Mouse (Mus musculus) cerebellum, adult 2 months (tissue): ENCODE measurements around the gene Olfr322. TPM values are rescaled to one million over a fixed set of nuclear protein-coding genes. Genes with fewer than 3 reads are reported as not detected.

Experiments used
- DNase-seq, 2 experiments: peaks; one replicate each; pipeline ENCODE4 v3.0.0; 2021
- H3K27ac ChIP-seq: fragments of 200-500 bp; 2 replicates; pipeline ENCODE4 v1.5.1; 2012; ENCODE audit warnings: low read length, control low read depth, inconsistent platforms; ENCODE audit not compliant: insufficient read depth
- H3K27me3 ChIP-seq: fragments of 200-500 bp; 2 replicates; pipeline ENCODE4 v1.6.1; 2012; ENCODE audit warnings: inconsistent platforms, mild to moderate bottlenecking, low read length, moderate library complexity; ENCODE audit not compliant: control insufficient read depth, insufficient read depth
- H3K4me1 ChIP-seq: fragments of 200-500 bp; 2 replicates; pipeline ENCODE4 v1.6.1; 2011; ENCODE audit warnings: low read length; ENCODE audit not compliant: control insufficient read depth, insufficient read depth
- H3K4me3 ChIP-seq: fragments of 200-500 bp; replicated peaks from 2 replicates; pipeline ENCODE3; 2011; ENCODE audit warnings: mild to moderate bottlenecking, low read depth, low read length, control low read depth; ENCODE audit not compliant: insufficient read depth
- CTCF ChIP-seq: fragments of 200-500 bp; IDR thresholded peaks from 2 replicates; pipeline ENCODE4 v1.5.1; 2011; ENCODE audit warnings: low read depth, mild to moderate bottlenecking, control low read depth, low read length, moderate library complexity, borderline replicate concordance; ENCODE audit not compliant: insufficient read depth
- POLR2A ChIP-seq: fragments of 200-500 bp; IDR thresholded peaks from 2 replicates; pipeline ENCODE4 v1.6.1; 2011; ENCODE audit warnings: low read length, control low read depth, borderline replicate concordance; ENCODE audit not compliant: insufficient read depth
- WGBS: fragments of 180-500 bp; shearing (Covaris S2); methylation state at CpG from one replicate; pipeline ENCODE4 v1.1.7; 2018; 5-methylcytosine and 5-hydroxymethylcytosine counted together
- polyA plus RNA-seq: library from polyadenylated mRNA; depleted of rRNA; stranded (reverse); fragments of >200 nt; gene quantifications from 2 replicates; pipeline ENCODE4 v1.2.3, GENCODE M21; 2012; rRNA removed

The Olfr322 gene
- not detected in 2 replicates for polyA plus RNA-seq

DNA sequence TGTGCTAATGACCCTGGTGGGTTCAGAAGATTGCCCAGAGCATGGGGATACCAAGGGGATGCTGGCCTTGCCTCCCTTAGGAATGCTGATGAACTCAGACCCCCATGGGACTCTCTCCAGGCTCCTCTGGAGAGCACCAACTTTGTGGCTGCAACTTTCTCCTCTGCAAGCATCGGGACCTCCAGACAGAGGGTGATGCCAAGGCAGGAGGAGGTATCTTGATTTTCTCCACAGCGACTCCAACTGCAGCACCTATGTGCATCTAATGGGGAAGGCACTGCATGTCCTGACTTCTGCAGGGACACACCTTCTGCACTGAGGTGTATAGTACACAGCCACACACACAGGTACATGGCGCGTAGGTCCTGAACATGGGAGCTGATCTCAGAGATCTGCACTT lies at the start of gene Olfr322:
Olfr322 (plus strand) TSS at position 187 of the 400 bp plus-strand sequence.
- no peaks in the 10 kb centered on the region for H3K27me3 ChIP-seq
- H3K27ac ChIP-seq = no peak within 1 kb of the TSS
- WGBS = 84% methylated on average over 4 of the region's 4 CpGs
- DNase-seq = no peak
- TF ChIP-seq POLR2A (no peak), CTCF (no peak)
- H3K4me3 ChIP-seq = no peak within 1 kb of the TSS
- no peaks in the 10 kb centered on the region for H3K4me1 ChIP-seq

DNA sequence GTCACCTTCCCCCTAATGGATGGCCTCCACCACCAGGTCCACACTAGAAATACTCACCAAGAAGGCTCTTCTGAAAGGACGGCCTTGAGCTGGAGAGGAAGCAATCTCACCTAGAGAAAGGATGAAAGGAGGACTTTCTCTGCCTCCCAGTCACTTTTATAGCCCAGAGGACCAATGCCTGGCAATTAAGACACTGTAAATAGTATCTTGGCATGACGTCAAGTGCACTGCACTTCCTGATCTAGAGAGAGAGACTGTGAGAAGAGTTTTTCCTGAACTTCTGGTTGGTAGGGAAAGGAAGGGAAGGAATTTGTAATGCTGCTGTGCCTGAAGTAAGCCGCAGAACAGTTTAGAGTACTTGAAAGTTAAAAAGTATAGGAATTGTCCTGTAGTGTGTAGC lies 45.2 kb upstream of the Olfr322 start:
- DNase-seq = no peak
- no peak overlapping the region for H3K27ac ChIP-seq
- no peak overlapping the region for H3K4me3 ChIP-seq
- H3K27me3 ChIP-seq = no peaks in the 10 kb centered on the region
- no peak for TF ChIP-seq POLR2A
- 82% methylated on average over 3 of the region's 3 CpGs for WGBS
- H3K4me1 ChIP-seq = no peaks in the 10 kb centered on the region

DNA sequence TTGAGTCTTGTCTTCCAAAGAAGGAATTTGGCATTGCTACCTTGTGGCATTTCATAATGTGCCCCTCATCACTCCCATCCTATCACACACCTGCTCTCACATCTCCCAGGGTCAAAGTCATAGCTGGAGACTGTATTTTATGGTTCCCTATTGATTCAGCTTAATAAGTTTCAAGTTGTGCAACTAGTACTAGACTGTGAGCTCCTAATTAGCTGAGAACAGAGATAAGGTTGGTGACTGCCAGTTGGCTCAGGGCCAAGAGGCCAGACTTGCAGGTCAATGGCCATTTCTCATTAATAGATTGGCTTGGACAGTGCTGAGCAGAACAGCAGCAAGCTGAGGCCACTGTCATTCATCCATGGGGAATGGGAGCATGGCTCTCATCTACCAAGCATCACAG lies 44.1 kb upstream of the Olfr322 start:
- DNase-seq = no peak
- Histone ChIP-seq H3K4me3 (no peak overlapping the region), H3K27ac (no peak overlapping the region), H3K4me1 (no peaks in the 10 kb centered on the region), H3K27me3 (no peaks in the 10 kb centered on the region)
- no peak for TF ChIP-seq CTCF
- no peak for TF ChIP-seq POLR2A

DNA sequence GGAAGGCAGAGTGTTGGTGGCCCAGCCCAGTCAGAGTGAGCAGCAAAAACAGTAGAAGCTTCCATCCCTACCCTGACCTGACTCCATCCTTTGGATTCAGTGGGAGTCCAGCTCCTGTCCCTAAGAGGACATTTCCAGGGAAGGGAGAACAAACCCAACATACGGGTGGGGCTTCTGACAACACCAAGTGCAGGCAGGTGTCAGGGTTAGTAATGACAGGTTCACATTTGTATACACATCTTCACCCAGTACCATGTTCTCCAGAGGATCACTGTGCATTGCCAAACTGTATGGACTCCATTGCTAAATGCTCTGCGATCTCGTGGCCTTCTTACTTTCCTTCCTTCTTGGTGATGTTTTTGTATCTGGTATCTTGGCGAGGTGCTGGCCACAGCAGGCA lies 42.6 kb upstream of the Olfr322 start, which contains the start of gene 2210407C18Rik:
2210407C18Rik (minus strand) TSS at position 101 of the 400 bp plus-strand sequence.
- no peak for DNase-seq
- Histone ChIP-seq H3K4me1 (no peaks in the 10 kb centered on the region), H3K4me3 (no peak within 1 kb of the TSS), H3K27ac (no peak within 1 kb of the TSS), H3K27me3 (no peaks in the 10 kb centered on the region)
- TF ChIP-seq CTCF = no peak
- no peak for TF ChIP-seq POLR2A
- WGBS = 94% methylated on average over 4 of the region's 4 CpGs

DNA sequence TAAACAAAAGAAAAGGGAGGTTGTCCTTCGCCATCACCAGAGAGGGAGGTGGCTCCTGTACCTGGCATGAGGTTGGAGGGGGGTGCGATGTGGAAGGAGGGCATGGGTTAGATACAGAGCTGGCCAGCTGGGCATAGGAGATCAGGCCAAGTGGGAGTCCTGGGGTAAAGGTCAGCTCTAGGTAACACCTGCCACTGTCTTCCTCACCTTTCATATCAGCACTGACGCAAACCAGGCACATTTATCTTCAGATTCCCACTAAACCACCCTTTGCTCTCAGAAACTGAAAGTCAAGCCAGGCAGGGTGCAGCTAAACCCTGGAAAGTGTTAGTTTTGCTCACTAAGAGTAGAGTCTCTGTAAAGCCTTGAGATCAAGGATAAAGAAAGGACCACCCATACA lies 40.2 kb upstream of the Olfr322 start:
- no peaks in the 10 kb centered on the region for H3K27me3 ChIP-seq
- H3K27ac ChIP-seq = no peak overlapping the region
- WGBS = 64% methylated on average over 3 of the region's 3 CpGs
- no peaks in the 10 kb centered on the region for H3K4me1 ChIP-seq
- TF ChIP-seq POLR2A (no peak), CTCF (no peak)
- DNase-seq = no peak
- H3K4me3 ChIP-seq = no peak overlapping the region

DNA sequence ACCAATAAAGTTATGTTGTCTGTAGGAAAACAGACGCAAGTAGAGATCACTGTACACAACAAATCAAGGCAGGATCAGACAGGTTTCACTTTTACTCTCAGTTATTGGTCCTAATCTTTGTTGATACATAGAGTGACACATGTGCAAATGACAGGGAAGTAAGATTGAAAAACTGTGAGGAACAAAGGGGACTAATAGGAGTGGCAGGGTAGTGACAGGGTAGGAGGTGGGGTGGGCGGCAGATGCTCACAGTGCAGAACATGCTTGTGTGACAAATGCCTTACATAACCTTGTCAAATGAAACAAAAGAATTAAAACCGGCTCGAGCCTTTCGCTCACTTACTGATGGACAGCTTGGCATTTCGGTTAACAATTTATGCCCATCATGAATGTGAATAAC lies 39.8 kb upstream of the Olfr322 start:
- no peak overlapping the region for H3K4me3 ChIP-seq
- 23% methylated on average over 6 of the region's 6 CpGs for WGBS
- TF ChIP-seq CTCF (no peak), POLR2A (no peak)
- H3K27me3 ChIP-seq = no peaks in the 10 kb centered on the region
- no peak for DNase-seq
- no peaks in the 10 kb centered on the region for H3K4me1 ChIP-seq
- H3K27ac ChIP-seq = no peak overlapping the region

DNA sequence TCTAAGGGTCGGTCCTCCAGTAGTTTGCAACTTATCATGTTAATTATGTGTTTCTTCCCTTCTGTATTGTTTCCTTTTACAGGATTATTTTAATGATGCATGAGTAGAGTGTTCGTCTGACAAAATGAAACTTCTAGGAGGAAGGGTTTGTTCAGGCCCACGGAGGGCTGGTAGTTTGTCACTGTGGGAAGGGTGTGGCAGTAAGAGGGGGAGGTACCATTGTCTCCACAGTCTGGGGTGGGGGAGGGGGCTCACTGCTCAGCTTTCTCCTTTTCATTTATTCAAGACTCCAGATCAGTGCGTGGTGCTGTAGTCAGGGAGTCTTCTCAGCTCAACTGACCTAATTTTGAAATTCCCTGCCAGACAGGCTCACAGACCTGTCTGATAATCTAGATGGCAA lies 32.4 kb upstream of the Olfr322 start:
- Histone ChIP-seq H3K4me1 (no peaks in the 10 kb centered on the region), H3K4me3 (no peak overlapping the region), H3K27me3 (no peaks in the 10 kb centered on the region), H3K27ac (no peak overlapping the region)
- WGBS = 53% methylated on average over 4 of the region's 4 CpGs
- no peak for TF ChIP-seq CTCF
- no peak for TF ChIP-seq POLR2A
- no peak for DNase-seq

DNA sequence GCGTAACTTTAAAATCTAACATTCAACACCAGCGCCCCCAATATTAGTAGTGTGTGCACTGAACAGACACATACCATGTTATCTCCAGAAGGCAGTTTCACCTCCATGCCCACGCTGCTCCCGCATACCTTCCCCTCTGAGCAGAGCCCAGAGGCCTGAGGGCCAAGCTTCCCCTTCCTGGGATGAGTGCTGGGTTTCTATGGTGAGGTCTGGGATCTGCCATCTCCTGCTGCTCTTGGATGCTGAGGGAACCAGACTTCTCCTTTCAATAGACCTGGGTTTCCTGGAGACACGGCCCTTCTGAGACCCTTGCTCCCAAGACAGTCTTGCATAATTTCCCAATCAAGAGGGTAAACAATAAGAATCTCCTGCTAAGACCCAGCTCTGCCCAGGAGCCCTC lies 28.2 kb upstream of the Olfr322 start, which contains the start of gene Olfr323:
Olfr323 (minus strand) TSS at position 101 of the 400 bp plus-strand sequence.
- no peaks in the 10 kb centered on the region for H3K4me1 ChIP-seq
- no peak for DNase-seq
- H3K4me3 ChIP-seq = no peak within 1 kb of the TSS
- H3K27me3 ChIP-seq = no peaks in the 10 kb centered on the region
- H3K27ac ChIP-seq = no peak within 1 kb of the TSS
- no peak for TF ChIP-seq POLR2A
- TF ChIP-seq CTCF = no peak
- WGBS = 55% methylated on average over 5 of the region's 5 CpGs

DNA sequence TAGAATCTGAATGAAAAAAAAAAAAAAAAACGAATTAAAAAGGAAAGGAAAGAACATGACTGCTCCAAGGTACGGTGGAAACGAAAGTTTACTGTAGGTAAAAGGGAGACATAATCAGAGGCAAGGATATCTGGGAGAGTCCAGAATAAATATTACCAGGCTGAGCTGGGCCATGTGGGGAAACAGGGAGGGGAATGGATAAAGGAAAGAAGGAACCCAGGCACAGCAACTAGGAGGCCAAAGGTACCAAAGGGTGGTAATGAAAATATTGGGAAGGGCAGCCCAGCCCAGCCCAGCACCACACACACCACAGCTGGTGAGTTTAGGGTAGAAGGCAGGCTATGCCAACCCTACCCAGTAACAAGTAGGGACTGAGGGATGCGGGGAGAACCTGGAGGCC lies 23.7 kb upstream of the Olfr322 start:
- H3K4me3 ChIP-seq = no peak overlapping the region
- 59% methylated on average over 4 of the region's 4 CpGs for WGBS
- TF ChIP-seq CTCF (no peak), POLR2A (no peak)
- no peak overlapping the region for H3K27ac ChIP-seq
- H3K4me1 ChIP-seq = no peaks in the 10 kb centered on the region
- no peak for DNase-seq
- H3K27me3 ChIP-seq = no peaks in the 10 kb centered on the region
